Mouse (Mus musculus): ENCODE results near the gene Cel.

- no peak for TF ChIP-seq POLR2A (IDR thresholded peaks at IDR 0.05; ENCODE audit: borderline replicate concordance, insufficient read depth, low read length)
- TF ChIP-seq CTCF (IDR thresholded peaks at IDR 0.05; ENCODE audit: borderline replicate concordance, insufficient read depth, low read depth, low read length) = no peak
Observed at GRCm38 (mm10) chr2:28530311-28530710, 32.9 kb downstream of the Cel start.
